Mouse (Mus musculus): ENCODE results near the gene Car10.

DNA sequence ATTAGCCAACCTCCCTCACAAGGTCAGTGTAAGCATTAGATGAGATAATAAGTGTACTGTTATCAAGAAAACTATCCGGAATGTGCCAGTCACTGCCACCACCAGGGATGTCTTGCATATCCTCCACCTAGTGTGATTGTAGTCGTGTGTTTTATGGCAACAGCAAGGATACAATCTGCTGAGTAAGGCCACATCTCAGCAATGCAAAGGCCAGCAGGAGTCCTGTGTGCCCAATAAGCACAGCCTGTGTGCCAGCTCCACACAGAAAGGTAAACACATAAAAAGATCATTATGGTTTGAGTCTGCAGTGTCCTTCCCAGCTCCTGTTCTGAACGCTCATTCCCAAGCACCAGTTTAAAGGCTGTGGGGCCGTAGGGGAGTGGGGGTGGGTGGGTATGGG is 386.8 kb downstream of the Car10 start:
- TF ChIP-seq CTCF (IDR thresholded peaks at IDR 0.05; ENCODE audit: extremely low read depth, insufficient read length, insufficient replicate concordance, low read depth, low read length) (no peak), POLR2A (IDR thresholded peaks at IDR 0.05; ENCODE audit: low read depth, low read length) (no peak)

Measured in small intestine, adult 2 months (tissue).